Mouse (Mus musculus): Measurements from ENCODE around the gene Map2k3. TPM values are rescaled to one million over a fixed set of nuclear protein-coding genes. Genes with fewer than 3 reads are reported as not detected.

Gene Map2k3
- total and polyA plus RNA-seq, 2 experiments from 2014 or later = 22.2 to 23.6 TPM

DNA sequence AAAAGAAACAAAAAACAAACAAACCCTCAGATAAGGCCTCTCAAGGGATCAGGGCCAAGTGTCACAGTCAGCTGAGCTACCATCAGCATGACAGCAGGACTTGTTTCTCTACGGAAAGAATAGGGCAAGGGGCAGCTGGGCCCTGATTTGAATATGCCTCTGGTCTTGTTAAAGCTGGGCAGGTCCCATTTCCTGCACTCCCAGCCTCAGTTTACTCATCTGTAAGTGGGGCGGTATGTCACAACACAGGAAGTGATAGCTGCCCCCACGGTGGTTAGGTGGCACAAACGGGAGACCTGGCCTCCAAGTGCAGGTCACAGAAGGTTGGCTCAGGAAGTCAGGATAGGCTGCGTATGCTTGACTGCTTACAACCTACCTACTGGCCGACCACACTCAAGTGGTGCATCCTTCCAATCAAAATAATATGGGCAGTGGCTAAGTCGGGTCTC is 19.3 kb upstream of the Map2k3 start:
- H3K9me3 ChIP-seq (ENCODE audit: low read length) = no peaks in the 10 kb centered on the region
- H3K4me2 ChIP-seq (ENCODE audit: low read depth, low read length) = peak overlapping the region; percentile 79
- WGBS = 29% methylated on average over 7 of the region's 7 CpGs
- H3K36me3 ChIP-seq (ENCODE audit: insufficient read depth, low read length) = no peaks in the 10 kb centered on the region
- no peaks in the 10 kb centered on the region for H3K27me3 ChIP-seq (ENCODE audit: insufficient read depth, low read length)
- peak overlapping the region; percentile 86 for H3K9ac ChIP-seq (replicated peaks; ENCODE audit: low read length)
- H3K27ac ChIP-seq = no peak overlapping the region
- DNase-seq (ENCODE audit: low spot score) (no peak), ATAC-seq (no peak)
- peaks cover 11% of the 10 kb centered on the region; the same call in 1 of the 2 replicates for H3K4me1 ChIP-seq (ENCODE audit: insufficient read depth, low read length)
- H3K4me3 ChIP-seq (ENCODE audit: low read length) = peak overlapping the region; percentile 98
- no peak for TF ChIP-seq CTCF (IDR thresholded peaks at IDR 0.05; ENCODE audit: low read depth)

DNA sequence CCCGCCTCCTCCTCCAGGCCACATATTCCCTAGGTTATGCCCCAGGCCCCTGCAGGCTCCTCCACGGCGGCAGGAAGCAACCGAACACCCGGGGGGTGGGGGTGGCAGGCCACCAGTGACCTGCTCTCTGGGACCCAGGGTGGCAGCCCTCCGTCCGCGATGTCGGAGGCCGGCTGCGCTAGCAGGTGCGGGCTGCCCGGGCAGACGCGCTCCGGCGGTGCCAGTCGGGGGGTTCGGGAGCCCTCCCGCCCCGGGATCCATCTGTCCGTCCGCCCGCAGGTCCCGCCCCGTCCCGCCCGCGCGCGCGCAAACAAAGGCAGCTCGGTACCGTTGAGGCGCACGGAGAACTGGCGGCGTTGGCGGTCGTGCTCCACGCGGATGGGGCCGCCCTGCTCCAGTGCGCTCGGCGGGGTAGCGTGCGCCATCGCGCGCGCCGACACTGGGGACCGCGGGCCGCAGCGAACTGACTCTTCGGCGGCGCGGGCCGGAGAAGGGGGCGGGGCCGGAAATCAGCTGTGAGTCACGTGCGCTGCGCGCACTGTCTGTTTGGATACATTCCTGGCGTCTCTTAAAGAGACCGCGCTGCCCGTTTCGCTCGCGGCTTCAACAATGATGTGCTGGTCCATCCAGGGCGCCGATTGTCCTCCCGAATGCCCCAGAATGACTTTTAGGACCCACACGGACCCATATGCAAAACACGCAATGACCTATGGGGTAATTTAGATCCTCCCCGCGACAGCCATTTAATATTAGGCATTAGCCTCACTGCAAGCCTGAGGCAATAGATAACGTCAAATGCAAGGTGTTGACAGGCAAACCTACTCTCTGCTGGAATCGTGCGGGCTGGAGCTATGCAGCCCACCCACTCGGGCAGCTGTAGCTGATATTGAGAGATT is 18.3 kb upstream of the Map2k3 start:
- H3K4me3 ChIP-seq (ENCODE audit: low read length) = peak overlapping the region; percentile 98
- H3K9ac ChIP-seq (replicated peaks; ENCODE audit: low read length) = peak overlapping the region; percentile 86
- ATAC-seq = peak; percentile 95
- H3K4me1 ChIP-seq (ENCODE audit: insufficient read depth, low read length) = peaks cover 11% of the 10 kb centered on the region; the same call in 1 of the 2 replicates
- WGBS = under 1% methylated on average over 78 of the region's 86 CpGs
- peak overlapping the region; percentile 86 for H3K27ac ChIP-seq
- no peaks in the 10 kb centered on the region for H3K36me3 ChIP-seq (ENCODE audit: insufficient read depth, low read length)
- no peaks in the 10 kb centered on the region for H3K27me3 ChIP-seq (ENCODE audit: insufficient read depth, low read length)
- TF ChIP-seq CTCF (IDR thresholded peaks at IDR 0.05; ENCODE audit: low read depth) = no peak; the same call in 1 of the 2 replicates
- H3K9me3 ChIP-seq (ENCODE audit: low read length) = no peaks in the 10 kb centered on the region
- H3K4me2 ChIP-seq (ENCODE audit: low read depth, low read length) = peak overlapping the region; percentile 79
- peak; percentile 96 for DNase-seq (ENCODE audit: low spot score)

DNA sequence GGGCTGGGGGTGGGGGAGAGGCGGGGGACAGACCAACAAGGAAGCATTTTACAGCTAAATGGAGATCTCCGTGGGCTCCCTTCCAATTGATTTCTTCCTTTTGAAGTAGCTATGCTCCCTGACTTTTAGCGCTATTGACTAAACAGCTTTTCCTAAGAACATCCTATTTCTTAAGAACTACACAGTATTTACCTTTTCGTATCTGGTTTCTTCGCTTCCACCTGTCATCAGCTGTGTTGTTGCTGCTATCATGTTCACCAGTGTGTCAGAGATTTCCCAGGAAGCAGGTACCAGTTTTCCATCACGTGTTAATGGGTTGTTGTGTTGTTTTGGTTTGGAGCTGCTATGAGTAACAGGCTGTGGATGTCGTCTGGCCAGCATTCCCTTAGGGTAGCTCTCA is 17.3 kb upstream of the Map2k3 start, which contains the start of gene Natd1:
Gene Natd1, minus strand, starts transcription at position 260 of the 400 bp plus-strand sequence.
- H3K27me3 ChIP-seq (ENCODE audit: insufficient read depth, low read length) = no peaks in the 10 kb centered on the region
- H3K27ac ChIP-seq = peak within 1 kb of the TSS; percentile 86
- no peaks in the 10 kb centered on the region for H3K9me3 ChIP-seq (ENCODE audit: low read length)
- peak within 1 kb of the TSS; percentile 98 for H3K4me3 ChIP-seq (ENCODE audit: low read length)
- H3K4me1 ChIP-seq (ENCODE audit: insufficient read depth, low read length) = peaks cover 11% of the 10 kb centered on the region; the same call in 1 of the 2 replicates
- no peak for ATAC-seq
- H3K36me3 ChIP-seq (ENCODE audit: insufficient read depth, low read length) = no peaks in the 10 kb centered on the region
- H3K9ac ChIP-seq (replicated peaks; ENCODE audit: low read length) = peak within 1 kb of the TSS; percentile 86
- 29% methylated on average over 7 of the region's 7 CpGs for WGBS
- TF ChIP-seq CTCF (IDR thresholded peaks at IDR 0.05; ENCODE audit: low read depth) = no peak
- no peak for DNase-seq (ENCODE audit: low spot score)
- H3K4me2 ChIP-seq (ENCODE audit: low read depth, low read length) = peak within 1 kb of the TSS; percentile 79

DNA sequence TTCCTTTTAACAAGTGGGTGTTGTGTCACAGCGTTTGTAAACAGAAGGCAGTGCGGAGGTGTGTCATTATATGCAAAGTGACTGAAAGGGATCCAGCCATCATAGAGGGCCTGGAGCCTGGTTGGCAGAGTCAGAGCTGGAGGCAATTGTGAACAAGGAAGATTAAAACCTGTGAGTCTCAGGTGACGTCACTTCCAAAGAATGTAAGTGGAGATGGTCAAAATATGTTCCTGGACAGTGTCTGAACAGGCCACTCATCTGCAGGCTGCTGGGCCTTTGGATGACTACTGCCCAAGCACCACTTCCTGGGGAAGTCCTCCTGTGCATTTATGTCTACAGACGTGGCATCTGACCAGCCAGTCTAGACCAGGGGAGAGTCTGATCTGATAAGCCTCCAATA is 16.6 kb upstream of the Map2k3 start:
- H3K27me3 ChIP-seq (ENCODE audit: insufficient read depth, low read length) = no peaks in the 10 kb centered on the region
- H3K4me1 ChIP-seq (ENCODE audit: insufficient read depth, low read length) = peaks cover 11% of the 10 kb centered on the region; the same call in 1 of the 2 replicates
- no peak for ATAC-seq
- TF ChIP-seq CTCF (IDR thresholded peaks at IDR 0.05; ENCODE audit: low read depth) = no peak
- no peak overlapping the region for H3K4me3 ChIP-seq (ENCODE audit: low read length)
- no peaks in the 10 kb centered on the region for H3K9me3 ChIP-seq (ENCODE audit: low read length)
- H3K9ac ChIP-seq (replicated peaks; ENCODE audit: low read length) = no peak overlapping the region
- H3K27ac ChIP-seq = no peak overlapping the region
- DNase-seq (ENCODE audit: low spot score) = no peak
- 80% methylated on average over 4 of the region's 4 CpGs for WGBS
- 0 out of 2 replicates have a peak overlapping the region, but pooled peaks have one; percentile 79 for H3K4me2 ChIP-seq (ENCODE audit: low read depth, low read length)
- no peaks in the 10 kb centered on the region for H3K36me3 ChIP-seq (ENCODE audit: insufficient read depth, low read length)

DNA sequence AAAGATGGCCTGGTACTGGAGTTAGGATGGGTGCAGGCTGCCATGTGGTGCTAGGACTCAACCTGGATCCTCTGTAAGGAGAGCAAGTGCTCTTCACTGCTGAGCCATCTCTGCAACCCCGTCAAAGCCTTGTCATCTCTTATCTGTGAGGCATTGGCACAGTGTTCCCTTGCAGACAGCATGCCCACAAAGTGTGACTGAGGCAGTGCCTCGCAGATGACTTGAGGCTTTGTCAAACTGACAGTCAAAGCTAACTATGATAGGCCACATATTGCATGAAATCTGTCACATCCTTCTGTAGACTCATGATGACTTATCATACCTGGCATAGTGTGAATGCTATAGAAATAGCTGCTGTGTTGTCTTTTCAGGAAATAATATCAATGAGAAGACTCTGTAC is 11.8 kb upstream of the Map2k3 start:
- Histone ChIP-seq H3K9ac (replicated peaks; ENCODE audit: low read length) (no peak overlapping the region), H3K36me3 (ENCODE audit: insufficient read depth, low read length) (no peaks in the 10 kb centered on the region), H3K4me2 (ENCODE audit: low read depth, low read length) (no peak overlapping the region), H3K27ac (no peak overlapping the region), H3K4me3 (ENCODE audit: low read length) (no peak overlapping the region), H3K27me3 (ENCODE audit: insufficient read depth, low read length) (no peaks in the 10 kb centered on the region), H3K9me3 (ENCODE audit: low read length) (no peaks in the 10 kb centered on the region), H3K4me1 (ENCODE audit: insufficient read depth, low read length) (no peaks in the 10 kb centered on the region)
- TF ChIP-seq CTCF (IDR thresholded peaks at IDR 0.05; ENCODE audit: low read depth) = no peak
- WGBS = 69% methylated on average over 2 of the region's 2 CpGs
- ATAC-seq (no peak), DNase-seq (ENCODE audit: low spot score) (no peak)

DNA sequence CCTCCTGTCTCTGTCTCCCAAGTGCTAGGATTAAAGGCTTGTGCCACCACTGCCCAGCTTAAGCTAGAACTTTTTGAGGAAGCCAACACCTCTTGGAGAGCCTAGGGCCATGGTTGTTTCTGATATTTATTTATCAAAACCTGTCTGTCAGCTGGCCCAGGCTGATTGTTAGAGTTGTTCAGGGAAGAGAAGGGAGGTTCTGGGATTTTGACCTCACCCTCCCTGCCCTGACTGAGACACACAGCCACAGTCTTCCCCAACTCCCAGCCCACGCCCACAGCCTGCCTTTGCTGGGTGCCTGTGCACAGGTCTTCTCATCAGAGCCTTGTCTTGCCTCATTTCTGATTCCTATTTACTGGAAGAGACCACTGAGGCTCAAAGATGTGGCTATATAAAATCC is 9.6 kb upstream of the Map2k3 start:
- Histone ChIP-seq H3K9ac (replicated peaks; ENCODE audit: low read length) (no peak overlapping the region), H3K4me3 (ENCODE audit: low read length) (no peak overlapping the region), H3K9me3 (ENCODE audit: low read length) (no peaks in the 10 kb centered on the region), H3K36me3 (ENCODE audit: insufficient read depth, low read length) (no peaks in the 10 kb centered on the region), H3K27ac (no peak overlapping the region), H3K4me1 (ENCODE audit: insufficient read depth, low read length) (no peaks in the 10 kb centered on the region), H3K4me2 (ENCODE audit: low read depth, low read length) (no peak overlapping the region), H3K27me3 (ENCODE audit: insufficient read depth, low read length) (no peaks in the 10 kb centered on the region)
- WGBS = 93% methylated on average over 1 of the region's 1 CpGs
- no peak for TF ChIP-seq CTCF (IDR thresholded peaks at IDR 0.05; ENCODE audit: low read depth)
- DNase-seq (ENCODE audit: low spot score) (no peak), ATAC-seq (no peak)

DNA sequence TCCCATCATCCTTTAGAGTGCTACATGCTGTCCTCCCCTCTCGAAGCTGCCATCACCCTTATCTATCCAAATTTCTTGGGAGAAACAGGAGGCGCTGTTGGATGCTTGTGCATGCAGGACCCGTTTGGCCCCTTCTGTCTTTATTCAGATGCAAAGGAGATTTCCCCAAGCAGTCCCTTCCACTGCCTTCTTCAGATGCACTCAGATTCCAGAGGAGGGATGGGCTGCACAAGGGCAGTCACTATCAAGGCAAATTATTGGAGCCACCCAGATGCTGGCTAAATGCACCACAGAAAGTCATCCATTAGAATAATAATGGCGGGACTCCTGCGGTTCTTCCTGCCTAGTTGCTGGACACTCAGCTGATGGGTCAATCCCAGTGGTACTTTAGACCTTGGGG is 8.9 kb upstream of the Map2k3 start:
- Histone ChIP-seq H3K27ac (no peak overlapping the region), H3K9ac (replicated peaks; ENCODE audit: low read length) (no peak overlapping the region), H3K27me3 (ENCODE audit: insufficient read depth, low read length) (no peaks in the 10 kb centered on the region), H3K4me1 (ENCODE audit: insufficient read depth, low read length) (no peaks in the 10 kb centered on the region), H3K4me2 (ENCODE audit: low read depth, low read length) (no peak overlapping the region), H3K4me3 (ENCODE audit: low read length) (no peak overlapping the region), H3K36me3 (ENCODE audit: insufficient read depth, low read length) (no peaks in the 10 kb centered on the region), H3K9me3 (ENCODE audit: low read length) (no peaks in the 10 kb centered on the region)
- no peak for TF ChIP-seq CTCF (IDR thresholded peaks at IDR 0.05; ENCODE audit: low read depth)
- ATAC-seq (no peak), DNase-seq (ENCODE audit: low spot score) (no peak)
- 63% methylated on average over 5 of the region's 5 CpGs for WGBS
